Mouse (Mus musculus) lung, adult 2 months (tissue): ENCODE results near the gene Ptprk.

Experiments
- CTCF ChIP-seq: fragments of 200-500 bp; IDR thresholded peaks from 2 replicates; pipeline ENCODE4 v1.5.1; 2011; ENCODE audit warnings: mild to moderate bottlenecking, low read length, control low read depth; ENCODE audit not compliant: insufficient read depth
- POLR2A ChIP-seq: fragments of 200-500 bp; IDR thresholded peaks from 2 replicates; pipeline ENCODE4 v1.6.1; 2011; ENCODE audit warnings: low read depth, mild to moderate bottlenecking, control low read depth, low read length, borderline replicate concordance; ENCODE audit errors: extremely low read depth

GRCm38 (mm10) chr10:28118783-28119365 lies 44.3 kb downstream of the Ptprk start:
- no peak for TF ChIP-seq CTCF
- TF ChIP-seq POLR2A, result no peak
